Mouse (Mus musculus) kidney, adult 2 months (tissue): ENCODE measurements around the gene Slc9a6.

Experiments used
- CTCF ChIP-seq: fragments of 200-500 bp; conservative IDR thresholded peaks from 2 replicates; pipeline ENCODE4 v1.5.1; 2011; ENCODE audit warnings: low read depth, mild to moderate bottlenecking, control low read depth, low read length, moderate library complexity, mixed read lengths; ENCODE audit not compliant: insufficient read depth, insufficient read length
- POLR2A ChIP-seq: fragments of 200-500 bp; IDR thresholded peaks from one replicate; pipeline ENCODE4 v1.6.1; 2011; ENCODE audit warnings: low read depth, low read length, control low read depth

DNA sequence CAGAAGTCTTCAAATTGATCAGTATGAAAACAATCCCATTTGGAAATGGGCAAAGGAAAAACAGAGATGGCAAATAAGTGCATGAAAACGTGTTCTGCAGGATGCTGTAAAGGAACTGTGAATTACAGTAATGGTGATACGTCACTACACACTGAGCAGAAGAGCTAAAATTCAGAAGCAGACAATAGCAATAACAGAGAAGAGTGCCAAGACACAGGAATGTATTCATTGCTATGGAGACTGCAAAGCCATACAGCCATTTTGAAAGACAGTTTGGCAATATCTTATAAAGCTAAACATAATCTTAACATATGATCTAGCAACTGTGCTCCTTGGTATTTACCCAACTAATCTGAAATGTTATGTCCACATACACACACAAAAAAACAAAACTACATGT lies 31.4 kb upstream of the Slc9a6 start:
- TF ChIP-seq POLR2A: no peak
- TF ChIP-seq CTCF: no peak
